In the genomic region with DNA sequence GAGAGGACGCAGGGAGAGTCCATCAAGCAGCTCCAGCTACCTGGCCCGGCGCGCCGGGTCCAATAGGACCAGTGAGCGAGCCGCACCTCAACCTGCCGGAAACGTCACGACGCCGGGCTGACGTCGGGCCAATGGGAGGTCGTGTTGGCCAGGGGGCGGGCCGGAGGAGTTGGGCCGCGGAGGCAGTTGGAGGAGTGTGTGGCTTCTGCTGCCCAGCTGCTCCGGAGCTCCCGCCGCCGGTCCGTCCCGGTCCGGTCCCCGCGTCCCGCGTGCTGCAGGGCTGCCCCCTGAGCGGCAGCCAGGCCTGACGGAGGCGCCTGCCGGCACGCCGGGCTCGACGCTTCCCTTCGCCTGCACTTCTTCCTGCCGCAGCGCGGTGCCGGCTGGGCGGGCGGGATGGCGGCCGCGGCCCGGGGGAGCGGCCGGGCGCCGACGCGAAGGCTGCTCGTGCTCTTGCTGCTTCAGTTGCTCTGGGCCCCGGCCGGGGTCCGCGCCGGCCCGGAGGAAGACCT, we compare ENCODE assay signal across 8 mouse cellular contexts. TPM values are rescaled to one million over a fixed set of nuclear protein-coding genes. Genes with fewer than 3 reads are reported as not detected.
DNase-seq lines count a peak whose midpoint lies in the region; ATAC-seq and TF ChIP-seq lines count a peak whose summit lies in the region.

A gene (plus strand): TSS at position 131 of the 512 bp plus-strand sequence.

- TF ChIP-seq EP300 in liver, postnatal 0 days (IDR thresholded peaks at IDR 0.05; ENCODE audit: low read depth), result no peak

- peaks cover 26% of the 10 kb centered on the region for H3K36me3 ChIP-seq in E14TG2a.4 (ENCODE audit: insufficient read depth, low read length)
- H3K36me3 ChIP-seq in forebrain, embryonic 13.5 days (ENCODE audit: poor library complexity, severe bottlenecking), result 0 out of 2 replicates have a peak, but pooled peaks cover 3% of the 10 kb centered on the region
- 0 out of 2 replicates have a peak, but pooled peaks cover 3% of the 10 kb centered on the region for H3K36me3 ChIP-seq in liver, postnatal 0 days (replicated peaks; ENCODE audit: insufficient read depth, low read length)
- H3K36me3 ChIP-seq in neural tube, embryonic 14.5 days (ENCODE audit: control insufficient read depth, insufficient read depth, low read length), result no peaks in the 10 kb centered on the region

- H3K4me2 ChIP-seq in forebrain, embryonic 13.5 days, result peak within 1 kb of the TSS; percentile 79
- H3K4me2 ChIP-seq in liver, postnatal 0 days (ENCODE audit: low read depth, low read length), result peak within 1 kb of the TSS; percentile 95
- peak within 1 kb of the TSS; percentile 73 for H3K4me2 ChIP-seq in neural tube, embryonic 14.5 days (ENCODE audit: low read depth, low read length)

- no peaks in the 10 kb centered on the region; the same call in 1 of the 2 replicates for H3K27me3 ChIP-seq in E14TG2a.4 (ENCODE audit: insufficient read depth, low read length)
- peaks cover 3% of the 10 kb centered on the region; the same call in 1 of the 2 replicates for H3K27me3 ChIP-seq in forebrain, embryonic 13.5 days
- H3K27me3 ChIP-seq in liver, postnatal 0 days (ENCODE audit: insufficient read depth, low read length), result no peaks in the 10 kb centered on the region
- H3K27me3 ChIP-seq in neural tube, embryonic 14.5 days (ENCODE audit: control insufficient read depth, insufficient read depth, low read length), result no peaks in the 10 kb centered on the region

- intact Hi-C loops in heart, postnatal 10 days (cut with DNase I), result loop anchor here (2.0 kb wide), 1 partner anchor 43 kb away; a partner anchor contains a TSS

- H3K9ac ChIP-seq in forebrain, embryonic 13.5 days, result peak within 1 kb of the TSS; percentile 97
- H3K9ac ChIP-seq in liver, postnatal 0 days (replicated peaks), result peak within 1 kb of the TSS; percentile 88
- H3K9ac ChIP-seq in neural tube, embryonic 14.5 days (replicated peaks; ENCODE audit: low read depth, low read length), result peak within 1 kb of the TSS; percentile 90

- peak within 1 kb of the TSS; percentile 89 for H3K4me3 ChIP-seq in E14TG2a.4 (replicated peaks; ENCODE audit: low read length)
- H3K4me3 ChIP-seq in forebrain, embryonic 13.5 days, result peak within 1 kb of the TSS; percentile 91
- H3K4me3 ChIP-seq in liver, postnatal 0 days (ENCODE audit: low read depth, low read length), result peak within 1 kb of the TSS; percentile 91
- peak within 1 kb of the TSS; percentile 93 for H3K4me3 ChIP-seq in neural tube, embryonic 14.5 days (ENCODE audit: low read depth, low read length)

- no peaks in the 10 kb centered on the region for H3K9me3 ChIP-seq in E14TG2a.4 (ENCODE audit: low read length)
- H3K9me3 ChIP-seq in forebrain, embryonic 13.5 days (replicated peaks), result no peaks in the 10 kb centered on the region
- H3K9me3 ChIP-seq in liver, postnatal 0 days (ENCODE audit: low read length), result no peaks in the 10 kb centered on the region
- H3K9me3 ChIP-seq in neural tube, embryonic 14.5 days (ENCODE audit: control insufficient read depth, low read length), result no peaks in the 10 kb centered on the region

- WGBS in forebrain, embryonic 13.5 days, result under 1% methylated on average over 50 of the region's 62 CpGs
- WGBS in large intestine, adult 2 months, result 0% methylated on average over 56 of the region's 62 CpGs
- 4% methylated on average over 52 of the region's 62 CpGs for whole genome bisulfite sequencing in liver, postnatal 0 days (ENCODE audit: insufficient replicate concordance)
- WGBS in neural tube, embryonic 14.5 days, result under 1% methylated on average over 50 of the region's 62 CpGs

- peak; percentile 98 for ATAC-seq in forebrain, embryonic 13.5 days
- peak; percentile 97 for ATAC-seq in liver, postnatal 0 days
- ATAC-seq in neural tube, embryonic 14.5 days (ENCODE audit: low read depth), result peak; percentile 99

- peak within 1 kb of the TSS; percentile 96 for H3K27ac ChIP-seq in forebrain, embryonic 13.5 days
- peak within 1 kb of the TSS; percentile 94 for H3K27ac ChIP-seq in liver, postnatal 0 days (ENCODE audit: low read depth)
- peak within 1 kb of the TSS; percentile 95 for H3K27ac ChIP-seq in neural tube, embryonic 14.5 days (ENCODE audit: low read depth, low read length)

- peak; percentile 87 for DNase-seq in c-Kit-positive CD71-positive TER-119-positive erythroid progenitor cells, embryonic 14.5 days (ENCODE audit: low spot score)
- DNase-seq in heart, postnatal 10 days, result peak; percentile 96
- peak; percentile 76 for DNase-seq in large intestine, adult 2 months (ENCODE audit: low read depth, low spot score)
- DNase-seq in liver, postnatal 0 days, result peak; percentile 95
- DNase-seq in testis, postnatal 10 days (ENCODE audit: low spot score), result peak; percentile 95

- H3K4me1 ChIP-seq in E14TG2a.4 (replicated peaks; ENCODE audit: low read depth, low read length), result peaks cover 50% of the 10 kb centered on the region
- H3K4me1 ChIP-seq in forebrain, embryonic 13.5 days, result peaks cover 34% of the 10 kb centered on the region
- peaks cover 32% of the 10 kb centered on the region for H3K4me1 ChIP-seq in liver, postnatal 0 days (ENCODE audit: insufficient read depth)
- H3K4me1 ChIP-seq in neural tube, embryonic 14.5 days (ENCODE audit: control insufficient read depth, insufficient read depth, low read length), result peaks cover 13% of the 10 kb centered on the region

- no peak for TF ChIP-seq CTCF in E14TG2a.4 (conservative IDR thresholded peaks at IDR 0.05; ENCODE audit: low read length)
- TF ChIP-seq CTCF in liver, postnatal 0 days (IDR thresholded peaks at IDR 0.05; ENCODE audit: low read depth), result no peak

RNA-seq across cellular contexts. Expression of the gene that starts here (rescaled TPM):
- polyA plus RNA-seq in forebrain, embryonic 13.5 days (2015; fragmentation: Nextera tagmentation; extraction: Ambion mirVana), result 54.2 and 55.5 TPM in 2 replicates
- 10 to 100 TPM; 39.4 to 42.2 TPM for total RNA-seq in heart, postnatal 10 days (2021)
- 44.5 and 49.4 TPM in 2 replicates for polyA plus RNA-seq in large intestine, adult 2 months (2012; rRNA removed)
- 20.9 and 25.6 TPM in 2 replicates for polyA plus RNA-seq in liver, postnatal 0 days (2015; fragmentation: Nextera tagmentation; extraction: Ambion mirVana)
- polyA plus RNA-seq in neural tube, embryonic 14.5 days (2014; fragmentation: Nextera tagmentation; extraction: Ambion mirVana), result 54.0 and 63.5 TPM in 2 replicates

Comparison
In these comparisons a context has a peak if more than half of its experiments do, and no peak if none do; other contexts are left out.
1. Peak in every context shown above with its lines: DNase-seq, ATAC-seq, H3K4me3 ChIP-seq and H3K27ac ChIP-seq.